Mouse (Mus musculus) heart, embryonic 13.5 days (tissue): ENCODE data around the gene Ninj2. TPM values are rescaled to one million over a fixed set of nuclear protein-coding genes. Genes with fewer than 3 reads are reported as not detected.

ENCODE experiments used
- ATAC-seq: fragments of 200-750 bp; cut with Nextera tagmentation; 2 replicates; pipeline ENCODE4 v1.8.0; 2017; ENCODE audit warnings: moderate TSS enrichment; ENCODE audit not compliant: insufficient number of reproducible peaks, low FRiP score, low TSS enrichment; ENCODE audit errors: extremely low read depth
- H3K27ac ChIP-seq: fragments of 300-500 bp; sonication (generic); replicated peaks from 2 replicates; pipeline ENCODE4 v1.5.1; 2015; ENCODE audit warnings: moderate library complexity, mild to moderate bottlenecking, inconsistent platforms
- H3K27me3 ChIP-seq: fragments of 300-500 bp; sonication (generic); replicated peaks from 2 replicates; pipeline ENCODE4 v1.6.1; 2015; ENCODE audit warnings: mild to moderate bottlenecking, inconsistent platforms
- H3K36me3 ChIP-seq: fragments of 300-500 bp; sonication (generic); 2 replicates; pipeline ENCODE4 v1.6.1; 2015; ENCODE audit warnings: mild to moderate bottlenecking, inconsistent platforms
- H3K4me1 ChIP-seq: fragments of 300-500 bp; sonication (generic); 2 replicates; pipeline ENCODE4 v1.6.1; 2015; ENCODE audit warnings: inconsistent platforms
- H3K4me2 ChIP-seq: fragments of 300-500 bp; sonication (generic); 2 replicates; pipeline ENCODE4 v1.6.1; 2015; ENCODE audit warnings: inconsistent platforms, mild to moderate bottlenecking, moderate library complexity
- H3K4me3 ChIP-seq: fragments of 300-500 bp; sonication (generic); 2 replicates; pipeline ENCODE4 v1.5.1; 2015; ENCODE audit warnings: moderate library complexity, mild to moderate bottlenecking, inconsistent platforms
- H3K9ac ChIP-seq: fragments of 300-500 bp; sonication (generic); 2 replicates; pipeline ENCODE4 v1.6.1; 2015; ENCODE audit warnings: inconsistent platforms, mild to moderate bottlenecking, moderate library complexity
- H3K9me3 ChIP-seq: fragments of 300-500 bp; sonication (generic); 2 replicates; pipeline ENCODE4 v1.6.1; 2016; ENCODE audit warnings: inconsistent platforms
- WGBS: fragments of 180-500 bp; shearing (Covaris S2); methylation state at CpG from one replicate; pipeline ENCODE4 v1.1.7; 2015; ENCODE audit warnings: mixed read lengths; 5-methylcytosine and 5-hydroxymethylcytosine counted together
- polyA plus RNA-seq: library from polyadenylated mRNA; unstranded; fragments of >200 nt; fragmentation: Nextera tagmentation; extraction: Ambion mirVana; gene quantifications from 2 replicates; pipeline ENCODE4 v1.2.1, GENCODE M21; 2015

Ninj2 gene
- polyA plus RNA-seq, 1 experiment from 2014 or later = not detected

DNA sequence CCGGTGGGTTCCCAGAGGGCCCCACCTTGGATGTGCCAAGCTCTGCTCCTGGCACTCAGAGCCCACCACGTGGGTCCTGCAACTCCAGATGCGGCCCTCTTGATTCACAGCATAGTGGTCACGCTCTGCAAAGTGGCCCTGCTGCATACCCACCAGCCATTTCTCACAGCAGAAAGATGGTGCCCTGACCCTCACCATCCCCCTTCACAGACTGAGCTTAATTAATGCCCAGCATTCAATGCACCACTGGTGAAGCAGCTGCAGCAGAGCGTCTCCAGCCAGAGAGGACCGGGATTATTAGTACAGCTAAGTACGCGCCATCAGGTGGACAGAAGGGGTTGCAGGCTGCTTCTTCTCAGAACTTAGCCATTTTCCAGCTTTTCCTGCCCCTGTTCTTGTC lies 109.3 kb downstream of the Ninj2 start:
- WGBS = 77% methylated on average over 8 of the region's 8 CpGs
- Histone ChIP-seq H3K4me2 (no peak overlapping the region), H3K9ac (no peak overlapping the region), H3K36me3 (no peaks in the 10 kb centered on the region), H3K4me1 (0 out of 2 replicates have a peak, but pooled peaks cover 3% of the 10 kb centered on the region), H3K27ac (no peak overlapping the region), H3K4me3 (no peak overlapping the region), H3K27me3 (peaks cover 22% of the 10 kb centered on the region; the same call in 1 of the 2 replicates), H3K9me3 (no peaks in the 10 kb centered on the region)
- no peak for ATAC-seq

DNA sequence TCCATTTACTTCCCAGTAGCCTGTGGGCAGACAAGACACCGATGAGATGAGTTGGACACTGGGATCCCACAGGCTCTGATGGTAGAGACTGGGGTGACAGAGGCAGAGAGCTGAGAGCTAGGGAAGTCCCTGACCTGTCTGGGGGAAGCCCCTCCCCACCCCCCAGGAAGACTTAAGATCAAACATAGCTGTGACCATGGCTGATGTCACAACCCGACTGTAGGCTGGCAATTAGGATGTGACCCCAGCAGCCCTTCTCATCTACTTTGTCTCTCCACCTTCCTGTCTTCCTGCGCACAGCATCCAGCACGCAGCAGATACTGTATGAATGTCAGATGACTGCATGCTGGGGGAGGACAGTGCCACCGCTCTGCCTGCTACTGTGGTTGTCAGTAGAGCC lies 113.4 kb downstream of the Ninj2 start:
- Histone ChIP-seq H3K9ac (no peak overlapping the region), H3K36me3 (no peaks in the 10 kb centered on the region), H3K4me1 (no peaks in the 10 kb centered on the region), H3K9me3 (no peaks in the 10 kb centered on the region), H3K27ac (no peak overlapping the region), H3K4me2 (no peak overlapping the region), H3K4me3 (no peak overlapping the region), H3K27me3 (peaks cover 22% of the 10 kb centered on the region; the same call in 1 of the 2 replicates)
- WGBS = 83% methylated on average over 5 of the region's 5 CpGs
- no peak for ATAC-seq

DNA sequence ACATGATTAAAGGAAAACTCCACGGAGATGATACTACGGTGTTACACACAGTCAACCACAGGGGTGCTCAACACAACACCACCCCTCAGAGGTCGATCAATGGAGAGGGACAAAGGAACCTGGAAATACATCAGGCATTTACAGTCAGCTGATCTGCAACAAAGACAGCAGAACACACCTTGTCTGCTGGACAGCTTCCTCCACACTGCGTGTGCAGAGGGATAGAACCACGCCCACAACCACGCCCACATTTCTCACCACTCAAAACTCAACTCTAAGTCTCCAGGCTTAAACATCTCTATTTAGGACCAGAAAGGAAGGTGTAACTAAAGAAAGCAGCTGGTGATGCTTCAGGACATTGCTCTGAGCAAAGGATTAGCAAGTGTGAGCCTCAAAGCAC lies 118.4 kb downstream of the Ninj2 start:
- 64% methylated on average over 6 of the region's 6 CpGs for WGBS
- no peak overlapping the region for H3K4me3 ChIP-seq
- no peak overlapping the region for H3K9ac ChIP-seq
- H3K27ac ChIP-seq = no peak overlapping the region
- H3K4me2 ChIP-seq = no peak overlapping the region
- no peaks in the 10 kb centered on the region for H3K27me3 ChIP-seq
- H3K9me3 ChIP-seq = no peaks in the 10 kb centered on the region
- peaks cover 8% of the 10 kb centered on the region for H3K4me1 ChIP-seq
- no peak for ATAC-seq
- H3K36me3 ChIP-seq = no peaks in the 10 kb centered on the region

DNA sequence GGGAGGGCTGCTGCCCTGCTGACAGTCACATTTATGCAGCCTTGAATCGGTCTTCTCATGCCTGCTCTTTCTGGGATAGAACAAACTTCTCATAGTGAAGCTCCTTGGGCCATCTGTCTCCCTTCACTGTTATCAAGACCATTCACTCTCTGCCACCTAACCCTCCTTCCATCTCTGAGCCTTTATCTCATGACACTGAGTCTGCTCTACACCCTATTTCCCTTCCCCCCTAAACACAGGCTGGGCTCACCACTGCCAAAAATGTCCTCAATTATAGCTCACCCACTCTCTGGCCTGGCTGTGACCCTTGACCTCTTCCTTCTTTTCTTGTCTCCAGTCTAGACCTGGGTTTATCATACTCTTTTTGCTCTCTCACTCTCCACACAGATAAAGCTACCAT lies 123.6 kb downstream of the Ninj2 start:
- no peaks in the 10 kb centered on the region for H3K27me3 ChIP-seq
- no peaks in the 10 kb centered on the region for H3K36me3 ChIP-seq
- peaks cover 20% of the 10 kb centered on the region for H3K4me1 ChIP-seq
- no peak overlapping the region for H3K27ac ChIP-seq
- no peak overlapping the region for H3K4me2 ChIP-seq
- 33% methylated on average over 1 of the region's 1 CpGs for WGBS
- ATAC-seq = no peak
- H3K9ac ChIP-seq = no peak overlapping the region
- H3K4me3 ChIP-seq = no peak overlapping the region
- no peaks in the 10 kb centered on the region for H3K9me3 ChIP-seq

- Histone ChIP-seq H3K4me3 (no peak overlapping the region), H3K27ac (no peak overlapping the region), H3K27me3 (0 out of 2 replicates have a peak, but pooled peaks cover 3% of the 10 kb centered on the region), H3K36me3 (no peaks in the 10 kb centered on the region), H3K4me2 (no peak overlapping the region), H3K9ac (no peak overlapping the region), H3K4me1 (peaks cover 27% of the 10 kb centered on the region), H3K9me3 (no peaks in the 10 kb centered on the region)
- ATAC-seq = no peak
- 72% methylated on average over 2 of the region's 2 CpGs for WGBS
Observed at GRCm38 (mm10) chr6:120219281-120219680, 126.1 kb downstream of the Ninj2 start.

GRCm38 (mm10) chr6:120222669-120223068 lies 129.5 kb downstream of the Ninj2 start:
- no peaks in the 10 kb centered on the region for H3K36me3 ChIP-seq
- H3K27me3 ChIP-seq = 0 out of 2 replicates have a peak, but pooled peaks cover 3% of the 10 kb centered on the region
- no peak overlapping the region for H3K4me3 ChIP-seq
- no peak overlapping the region for H3K4me2 ChIP-seq
- H3K9me3 ChIP-seq = no peaks in the 10 kb centered on the region
- no peak for ATAC-seq
- H3K4me1 ChIP-seq = peaks cover 21% of the 10 kb centered on the region
- 28% methylated on average over 6 of the region's 6 CpGs for WGBS
- H3K9ac ChIP-seq = no peak overlapping the region
- H3K27ac ChIP-seq = no peak overlapping the region

DNA sequence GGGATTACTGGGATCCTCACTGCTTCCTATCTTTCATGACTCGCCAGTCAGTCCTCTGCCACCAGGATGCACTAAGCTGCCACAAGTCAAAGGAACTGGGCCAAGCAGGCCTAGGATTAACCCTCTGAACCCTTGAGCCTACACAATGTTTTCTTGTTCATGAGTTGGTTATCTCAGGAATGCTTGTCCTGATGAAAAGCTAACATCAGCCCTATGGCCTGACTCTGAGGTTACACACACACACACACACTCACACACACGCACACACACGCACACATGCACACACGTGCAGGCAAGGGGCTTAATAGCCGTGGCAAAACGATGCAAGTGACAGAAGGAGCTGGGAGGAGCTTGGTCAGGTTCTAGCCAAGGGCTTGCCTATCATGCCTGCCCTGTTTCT lies 132.2 kb downstream of the Ninj2 start:
- H3K9ac ChIP-seq = no peak overlapping the region
- H3K27ac ChIP-seq = no peak overlapping the region
- ATAC-seq = no peak
- 0 out of 2 replicates have a peak, but pooled peaks cover 3% of the 10 kb centered on the region for H3K27me3 ChIP-seq
- H3K4me2 ChIP-seq = no peak overlapping the region
- no peak overlapping the region for H3K4me3 ChIP-seq
- H3K9me3 ChIP-seq = no peaks in the 10 kb centered on the region
- H3K36me3 ChIP-seq = no peaks in the 10 kb centered on the region
- peaks cover 21% of the 10 kb centered on the region for H3K4me1 ChIP-seq
- WGBS = 36% methylated on average over 6 of the region's 6 CpGs

DNA sequence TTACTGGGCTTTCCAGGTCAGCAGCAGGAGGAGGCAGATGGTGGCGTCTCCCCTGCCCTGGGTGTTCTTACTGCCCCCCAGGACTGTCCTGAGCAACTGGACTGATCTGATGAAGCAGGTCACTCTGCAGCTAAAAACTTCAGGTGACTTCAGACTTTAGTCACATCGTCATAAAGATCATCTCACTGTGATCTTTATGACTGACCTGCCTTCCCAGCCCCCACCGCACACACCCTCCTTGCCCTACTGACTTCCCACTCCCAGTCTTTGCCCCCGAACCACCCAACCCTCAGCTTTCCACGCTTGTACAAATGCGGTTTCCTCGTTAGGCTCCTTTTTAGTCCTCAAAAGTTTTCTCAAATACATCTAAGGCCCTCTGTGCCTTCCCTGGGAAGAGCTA lies 133.9 kb downstream of the Ninj2 start:
- H3K36me3 ChIP-seq = no peaks in the 10 kb centered on the region

DNA sequence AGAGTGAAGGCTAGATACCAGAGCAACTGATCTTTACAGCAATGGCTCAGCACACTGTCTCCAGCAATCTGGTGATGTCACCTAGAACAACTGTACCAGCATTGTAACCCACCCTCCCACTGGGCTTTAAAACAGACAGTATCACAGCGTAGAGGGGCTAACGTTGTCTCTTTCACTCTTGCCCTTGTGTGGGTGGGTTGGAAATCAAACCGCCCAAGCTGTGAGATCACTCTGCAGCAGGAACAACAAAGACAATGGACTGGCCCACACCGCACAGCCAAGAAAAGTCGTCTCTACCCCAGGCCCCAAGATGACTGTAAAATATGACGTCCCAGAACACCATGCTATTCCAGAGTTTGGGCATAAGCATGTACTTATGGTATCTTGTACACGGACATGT lies 136.7 kb downstream of the Ninj2 start:
- Histone ChIP-seq H3K36me3 (no peaks in the 10 kb centered on the region), H3K9me3 (no peaks in the 10 kb centered on the region), H3K27me3 (no peaks in the 10 kb centered on the region), H3K9ac (no peak overlapping the region), H3K27ac (no peak overlapping the region), H3K4me1 (peaks cover 13% of the 10 kb centered on the region), H3K4me3 (no peak overlapping the region), H3K4me2 (no peak overlapping the region)
- ATAC-seq = no peak
- 69% methylated on average over 7 of the region's 7 CpGs for WGBS

More for the DNA sequence above, 133.9 kb downstream of the Ninj2 start:
- Histone ChIP-seq H3K4me2 (no peak overlapping the region), H3K27me3 (0 out of 2 replicates have a peak, but pooled peaks cover 3% of the 10 kb centered on the region), H3K4me1 (peaks cover 16% of the 10 kb centered on the region), H3K9ac (no peak overlapping the region), H3K27ac (no peak overlapping the region), H3K4me3 (no peak overlapping the region), H3K9me3 (no peaks in the 10 kb centered on the region)
- WGBS = 85% methylated on average over 7 of the region's 7 CpGs
- ATAC-seq = no peak

GRCm38 (mm10) chr6:120230441-120230840 lies 137.3 kb downstream of the Ninj2 start:
- Histone ChIP-seq H3K4me2 (no peak overlapping the region), H3K4me3 (no peak overlapping the region), H3K27ac (no peak overlapping the region), H3K36me3 (no peaks in the 10 kb centered on the region), H3K4me1 (peaks cover 10% of the 10 kb centered on the region), H3K9me3 (no peaks in the 10 kb centered on the region), H3K27me3 (no peaks in the 10 kb centered on the region), H3K9ac (no peak overlapping the region)
- 55% methylated on average over 1 of the region's 1 CpGs for WGBS
- no peak for ATAC-seq

- Histone ChIP-seq H3K4me3 (no peak overlapping the region), H3K9me3 (no peaks in the 10 kb centered on the region), H3K4me2 (no peak overlapping the region), H3K27me3 (no peaks in the 10 kb centered on the region), H3K27ac (no peak overlapping the region), H3K9ac (no peak overlapping the region), H3K36me3 (no peaks in the 10 kb centered on the region), H3K4me1 (peaks cover 10% of the 10 kb centered on the region)
- 86% methylated on average over 6 of the region's 6 CpGs for WGBS
- no peak for ATAC-seq
Observed at GRCm38 (mm10) chr6:120232885-120233284, 139.7 kb downstream of the Ninj2 start.

- H3K4me2 ChIP-seq = no peak overlapping the region
- no peaks in the 10 kb centered on the region for H3K9me3 ChIP-seq
- H3K4me1 ChIP-seq = peaks cover 10% of the 10 kb centered on the region
- H3K27me3 ChIP-seq = no peaks in the 10 kb centered on the region
- H3K27ac ChIP-seq = no peak overlapping the region
- no peak overlapping the region for H3K4me3 ChIP-seq
- ATAC-seq = no peak
- H3K36me3 ChIP-seq = no peaks in the 10 kb centered on the region
- no peak overlapping the region for H3K9ac ChIP-seq
- WGBS = 33% methylated on average over 7 of the region's 7 CpGs
Observed at GRCm38 (mm10) chr6:120235874-120236273, 142.7 kb downstream of the Ninj2 start.
